Comparison of ENCODE assay signal across 9 mouse cellular contexts in genomic region chr4:135652966-135653607, GRCm38 (mm10). TPM values are rescaled to one million over a fixed set of nuclear protein-coding genes. Genes with fewer than 3 reads are reported as not detected.
DNase-seq lines count a peak whose midpoint lies in the region; ATAC-seq and TF ChIP-seq lines count a peak whose summit lies in the region.
"Had no signal": no experiment of that assay in that cellular context is flagged by ENCODE, and none has a peak within 500 bp of the region (broad histone marks: within the 10 kb centered on the region; RNA-seq: fewer than 3 reads in every experiment).

No protein-coding gene starts in this region.

- intact Hi-C loops in left cerebral cortex, adult 2 months (cut with DNase I) = no loop called here

- H3K27ac ChIP-seq in hindbrain, postnatal 0 days = no peak overlapping the region
- no peak overlapping the region for H3K27ac ChIP-seq in hindbrain, embryonic 12.5 days
- H3K27ac ChIP-seq in limb, embryonic 10.5 days = peak overlapping the region; percentile 82
- H3K27ac ChIP-seq in left cerebral cortex, adult 2 months = no peak overlapping the region

- H3K27me3 ChIP-seq in hindbrain, postnatal 0 days (ENCODE audit: insufficient read depth, low read length) = no peaks in the 10 kb centered on the region
- H3K27me3 ChIP-seq in hindbrain, embryonic 12.5 days = no peaks in the 10 kb centered on the region
- peaks cover 4% of the 10 kb centered on the region; the same call in 1 of the 2 replicates for H3K27me3 ChIP-seq in limb, embryonic 10.5 days (ENCODE audit: low read depth, poor library complexity, severe bottlenecking)

- DNase-seq in hindbrain, postnatal 0 days (ENCODE audit: low spot score) = peak; percentile 43
- DNase-seq in adipocyte (ENCODE audit: low spot score) = peak; percentile 36
- peak; percentile 61 for DNase-seq in gastrocnemius, postnatal 25 days
- peak; percentile 65 for DNase-seq in limb, embryonic 10.5 days (ENCODE audit: low spot score)
- DNase-seq in left cerebral cortex, adult 2 months (ENCODE audit: extremely low spot score in 1 of 2, low spot score in 2 of 2) = no peak
- no peak for DNase-seq in frontal cortex, postnatal 25 days (ENCODE audit: low spot score in 2 of 2)
- no peak for DNase-seq in urinary bladder, postnatal 14 days (ENCODE audit: low spot score)
- DNase-seq: lung, embryonic 14.5 days had no signal

- ATAC-seq in hindbrain, postnatal 0 days = no peak; the same call in 1 of the 2 replicates
- ATAC-seq in hindbrain, embryonic 12.5 days (ENCODE audit: low FRiP score) = no peak

- H3K4me1 ChIP-seq in hindbrain, postnatal 0 days (ENCODE audit: insufficient read depth, low read length) = no peaks in the 10 kb centered on the region
- peaks cover 27% of the 10 kb centered on the region for H3K4me1 ChIP-seq in hindbrain, embryonic 12.5 days
- H3K4me1 ChIP-seq in limb, embryonic 10.5 days = peaks cover 65% of the 10 kb centered on the region

- 49% methylated on average over 11 of the region's 11 CpGs for WGBS in hindbrain, postnatal 0 days
- 55% methylated on average over 11 of the region's 11 CpGs for WGBS in hindbrain, embryonic 12.5 days
- 22% methylated on average over 11 of the region's 11 CpGs for WGBS in limb, embryonic 10.5 days

- no peak overlapping the region for H3K4me2 ChIP-seq in hindbrain, postnatal 0 days (ENCODE audit: low read depth, low read length)
- H3K4me2 ChIP-seq in hindbrain, embryonic 12.5 days (replicated peaks) = no peak overlapping the region
- H3K4me2 ChIP-seq: lung, embryonic 14.5 days had no signal

- no peaks in the 10 kb centered on the region for H3K36me3 ChIP-seq in hindbrain, postnatal 0 days (ENCODE audit: insufficient read depth, low read length)
- H3K36me3 ChIP-seq in hindbrain, embryonic 12.5 days = no peaks in the 10 kb centered on the region
- no peaks in the 10 kb centered on the region for H3K36me3 ChIP-seq in limb, embryonic 10.5 days

- no peak overlapping the region for H3K4me3 ChIP-seq in hindbrain, postnatal 0 days (ENCODE audit: low read length)
- H3K4me3 ChIP-seq in hindbrain, embryonic 12.5 days = no peak overlapping the region
- H3K4me3 ChIP-seq in limb, embryonic 10.5 days = peak overlapping the region; percentile 18
- H3K4me3 ChIP-seq in left cerebral cortex, adult 2 months = no peak overlapping the region

- TF ChIP-seq CTCF in hindbrain, postnatal 0 days (IDR thresholded peaks at IDR 0.05; ENCODE audit: low read depth) = no peak
- TF ChIP-seq CTCF in left cerebral cortex, adult 2 months (IDR thresholded peaks at IDR 0.05) = no peak

- no peaks in the 10 kb centered on the region for H3K9me3 ChIP-seq in hindbrain, postnatal 0 days (ENCODE audit: low read length)
- H3K9me3 ChIP-seq in hindbrain, embryonic 12.5 days (replicated peaks) = no peaks in the 10 kb centered on the region
- H3K9me3 ChIP-seq in limb, embryonic 10.5 days (replicated peaks) = no peaks in the 10 kb centered on the region

- no peak overlapping the region for H3K9ac ChIP-seq in hindbrain, postnatal 0 days (replicated peaks; ENCODE audit: low read length)
- no peak overlapping the region for H3K9ac ChIP-seq in hindbrain, embryonic 12.5 days
- H3K9ac ChIP-seq: lung, embryonic 14.5 days had no signal

RNA-seq across cellular contexts. Expression of gene Ifnlr1, which starts 33.0 kb away (rescaled TPM):
- 0.22 and 0.58 TPM in 2 replicates for total RNA-seq in hindbrain, postnatal 0 days (2014; rRNA removed)
- polyA plus RNA-seq in hindbrain, postnatal 0 days (2015; fragmentation: Nextera tagmentation; extraction: Ambion mirVana) = 0.11 and 0.23 TPM in 2 replicates
- polyA plus RNA-seq in hindbrain, embryonic 12.5 days (2016; fragmentation: Nextera tagmentation; extraction: Ambion mirVana) = 0.42 and 0.65 TPM in 2 replicates
- under 1 TPM; 0.13 to 0.23 TPM for total RNA-seq in gastrocnemius, postnatal 25 days (2021)
- polyA plus RNA-seq in limb, embryonic 10.5 days (2016; fragmentation: Nextera tagmentation; extraction: Ambion mirVana) = 0.43 and 0.59 TPM in 2 replicates
- total RNA-seq in left cerebral cortex, adult 2 months (2021) = under 1 TPM; 0.16 to 0.25 TPM

Comparison
In these comparisons a context has a peak if more than half of its experiments do, and no peak if none do; other contexts are left out.
1. DNase-seq: peak in hindbrain, postnatal 0 days (single experiment), adipocyte (single experiment), gastrocnemius, postnatal 25 days (single experiment) and limb, embryonic 10.5 days (single experiment); none in left cerebral cortex, adult 2 months (0 of 2), frontal cortex, postnatal 25 days (0 of 2) and urinary bladder, postnatal 14 days (single experiment).